Mouse (Mus musculus) bone marrow macrophage, adult 2 months (primary cell): Measurements from ENCODE around the gene Wnt3a.

ENCODE experiments used
- CTCF ChIP-seq: IDR thresholded peaks from 2 replicates; pipeline ENCODE4 v1.5.1; 2012; ENCODE audit warnings: low read depth, mild to moderate bottlenecking, low read length, moderate library complexity
- POLR2A ChIP-seq: IDR thresholded peaks from 2 replicates; pipeline ENCODE4 v1.6.1; 2012; ENCODE audit warnings: mild to moderate bottlenecking, low read depth, low read length, borderline replicate concordance

- TF ChIP-seq CTCF (no peak), POLR2A (no peak)
These were observed 64.3 kb downstream of the Wnt3a start for GRCm38 (mm10) chr11:59226251-59226650.
